Mouse (Mus musculus): Measurements from ENCODE around the gene C1qtnf12. TPM values are rescaled to one million over a fixed set of nuclear protein-coding genes. Genes with fewer than 3 reads are reported as not detected.

Gene C1qtnf12
- polyA plus RNA-seq, 1 experiment from 2014 or later, result 28.9 TPM

Other genes with a start within 250 kb of the C1qtnf12 start
- gene Tmem240, start 227.5 kb upstream of the C1qtnf12 start, polyA plus RNA-seq (2015; fragmentation: Nextera tagmentation; extraction: Ambion mirVana), result 0.54 and 0.59 TPM in 2 replicates
- 123 TPM in 2 replicates for gene Atad3a, start 201.2 kb upstream of the C1qtnf12 start, polyA plus RNA-seq (2015; fragmentation: Nextera tagmentation; extraction: Ambion mirVana)
- 8.3 and 8.7 TPM in 2 replicates for gene Vwa1, start 187.6 kb upstream of the C1qtnf12 start, polyA plus RNA-seq (2015; fragmentation: Nextera tagmentation; extraction: Ambion mirVana)
- gene Tmem88b, start 176.4 kb upstream of the C1qtnf12 start, polyA plus RNA-seq (2015; fragmentation: Nextera tagmentation; extraction: Ambion mirVana), result 1.4 and 1.8 TPM in 2 replicates
- gene Ankrd65, start 171.9 kb upstream of the C1qtnf12 start, polyA plus RNA-seq (2015; fragmentation: Nextera tagmentation; extraction: Ambion mirVana), result 0.30 TPM in 1 of 2 replicates, not detected in the other
- gene Mrpl20, start 159.4 kb upstream of the C1qtnf12 start, polyA plus RNA-seq (2015; fragmentation: Nextera tagmentation; extraction: Ambion mirVana), result 133 and 138 TPM in 2 replicates
- gene Ccnl2, start 149.8 kb upstream of the C1qtnf12 start, polyA plus RNA-seq (2015; fragmentation: Nextera tagmentation; extraction: Ambion mirVana), result 126 and 129 TPM in 2 replicates
- 124 and 132 TPM in 2 replicates for gene Aurkaip1, start 131.0 kb upstream of the C1qtnf12 start, polyA plus RNA-seq (2015; fragmentation: Nextera tagmentation; extraction: Ambion mirVana)
- gene Mxra8, start 122.6 kb upstream of the C1qtnf12 start, polyA plus RNA-seq (2015; fragmentation: Nextera tagmentation; extraction: Ambion mirVana), result 77.8 and 86.8 TPM in 2 replicates
- gene Dvl1, start 114.9 kb upstream of the C1qtnf12 start, polyA plus RNA-seq (2015; fragmentation: Nextera tagmentation; extraction: Ambion mirVana), result 3.5 TPM in 2 replicates
- 0.18 and 0.26 TPM in 2 replicates for gene Tas1r3, start 99.0 kb upstream of the C1qtnf12 start, polyA plus RNA-seq (2015; fragmentation: Nextera tagmentation; extraction: Ambion mirVana)
- gene Cptp, start 92.9 kb upstream of the C1qtnf12 start, polyA plus RNA-seq (2015; fragmentation: Nextera tagmentation; extraction: Ambion mirVana), result 9.3 and 9.5 TPM in 2 replicates
- gene Ints11, start 92.8 kb upstream of the C1qtnf12 start, polyA plus RNA-seq (2015; fragmentation: Nextera tagmentation; extraction: Ambion mirVana), result 40.5 and 41.8 TPM in 2 replicates
- gene Pusl1, start 70.5 kb upstream of the C1qtnf12 start, polyA plus RNA-seq (2015; fragmentation: Nextera tagmentation; extraction: Ambion mirVana), result 32.5 and 34.3 TPM in 2 replicates
- 10.1 and 11.6 TPM in 2 replicates for gene Acap3, start 70.5 kb upstream of the C1qtnf12 start, polyA plus RNA-seq (2015; fragmentation: Nextera tagmentation; extraction: Ambion mirVana)
- 74.9 and 80.1 TPM in 2 replicates for gene Ube2j2, start 18.5 kb upstream of the C1qtnf12 start, polyA plus RNA-seq (2015; fragmentation: Nextera tagmentation; extraction: Ambion mirVana)
- 8.6 and 9.1 TPM in 2 replicates for gene B3galt6, start 30.3 kb downstream of the C1qtnf12 start, polyA plus RNA-seq (2015; fragmentation: Nextera tagmentation; extraction: Ambion mirVana)
- 122 and 128 TPM in 2 replicates for gene Sdf4, start 30.6 kb downstream of the C1qtnf12 start, polyA plus RNA-seq (2015; fragmentation: Nextera tagmentation; extraction: Ambion mirVana)
- 0.95 and 1.5 TPM in 2 replicates for gene Tnfrsf4, start 51.5 kb downstream of the C1qtnf12 start, polyA plus RNA-seq (2015; fragmentation: Nextera tagmentation; extraction: Ambion mirVana)
- gene Tnfrsf18, start 63.8 kb downstream of the C1qtnf12 start, polyA plus RNA-seq (2015; fragmentation: Nextera tagmentation; extraction: Ambion mirVana), result 2.3 and 2.6 TPM in 2 replicates
- gene Ttll10, start 97.1 kb downstream of the C1qtnf12 start, polyA plus RNA-seq (2015; fragmentation: Nextera tagmentation; extraction: Ambion mirVana), result 0.33 and 0.37 TPM in 2 replicates
- 17.3 and 17.4 TPM in 2 replicates for gene 9430015G10Rik, start 147.7 kb downstream of the C1qtnf12 start, polyA plus RNA-seq (2015; fragmentation: Nextera tagmentation; extraction: Ambion mirVana)
- 0.18 and 0.19 TPM in 2 replicates for gene Rnf223, start 168.2 kb downstream of the C1qtnf12 start, polyA plus RNA-seq (2015; fragmentation: Nextera tagmentation; extraction: Ambion mirVana)
- 34.4 and 48.5 TPM in 2 replicates for gene Agrn, start 235.2 kb downstream of the C1qtnf12 start, polyA plus RNA-seq (2015; fragmentation: Nextera tagmentation; extraction: Ambion mirVana)
- 5.0 and 9.1 TPM in 2 replicates for gene Isg15, start 238.5 kb downstream of the C1qtnf12 start, polyA plus RNA-seq (2015; fragmentation: Nextera tagmentation; extraction: Ambion mirVana)
- gene AW011738, start 241.0 kb downstream of the C1qtnf12 start, polyA plus RNA-seq (2015; fragmentation: Nextera tagmentation; extraction: Ambion mirVana), result 4.2 and 5.6 TPM in 2 replicates

Data from heart, embryonic 16.5 days (tissue).